Mouse (Mus musculus): ENCODE measurements at regions not wholly inside any gene's neighbourhood (a gene's known extent, or its start where the extent isn't known, plus 50 kb on each side); places are given as distances from the start of the nearest gene placed in this dataset.

- TF ChIP-seq CTCF (conservative IDR thresholded peaks at IDR 0.05; ENCODE audit: low read length) = no peak
- no peak for TF ChIP-seq POU5F1 (IDR thresholded peaks at IDR 0.05; ENCODE audit: borderline replicate concordance, low read length)
- TF ChIP-seq NANOG (IDR thresholded peaks at IDR 0.05; ENCODE audit: borderline replicate concordance, low read length) = no peak
Observed at GRCm38 (mm10) chr8:91974636-91975035, 172.8 kb upstream of the Irx3 start.

Data from E14TG2a.4 (cell line).